Mouse (Mus musculus) E14TG2a.4 (cell line): Measurements from ENCODE around the gene Mxd4.

Experiments used
- CTCF ChIP-seq: conservative IDR thresholded peaks from 2 replicates; pipeline ENCODE4 v1.5.1; 2014; ENCODE audit warnings: low read length
- POU5F1 ChIP-seq: IDR thresholded peaks from 2 replicates; pipeline ENCODE4 v1.6.1; 2014; ENCODE audit warnings: low read length, borderline replicate concordance

GRCm38 (mm10) chr5:34218672-34219071 lies 31.2 kb upstream of the Mxd4 start:
- TF ChIP-seq CTCF (no peak), POU5F1 (no peak)
